In the genomic region with DNA sequence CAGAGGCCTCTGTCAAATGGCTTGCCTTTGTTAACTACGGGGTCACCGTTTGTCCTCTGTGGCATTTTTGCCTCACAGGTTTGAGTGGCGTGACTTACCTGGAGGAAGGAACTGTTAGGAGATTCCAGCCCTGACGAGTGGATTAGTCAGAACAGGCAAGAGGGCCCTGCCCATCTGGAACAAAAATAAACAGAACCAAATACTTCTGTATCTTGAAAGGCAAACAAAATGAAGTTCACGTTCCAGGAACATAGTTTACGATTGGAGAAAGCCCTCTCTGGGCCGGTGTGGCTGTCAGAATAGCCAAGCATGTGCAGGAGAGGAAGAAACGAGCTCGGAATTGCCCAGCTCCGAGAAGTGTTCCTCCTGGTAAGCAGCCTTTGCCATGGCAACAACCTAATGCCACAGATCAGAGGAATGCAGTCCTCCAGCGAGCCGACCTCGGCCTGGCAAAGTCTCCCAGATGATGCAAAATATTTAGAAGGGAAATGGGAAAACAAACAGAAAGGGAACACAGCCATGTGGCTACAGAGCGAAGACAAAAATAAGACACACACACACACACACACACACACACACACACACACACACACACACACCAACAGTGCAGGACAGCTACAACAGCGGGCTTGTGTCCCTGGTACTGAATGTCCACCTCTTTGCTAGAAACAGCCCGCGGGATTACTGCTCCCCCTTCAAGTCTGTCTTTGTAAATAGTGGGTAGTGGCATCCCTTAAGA, we compare ENCODE assay signal across 9 mouse cellular contexts.
A peak's percentile ranks its signal among the peaks of the same experiment; 100 is the strongest.
DNase-seq lines count a peak whose midpoint lies in the region; ATAC-seq lines count a peak whose summit lies in the region.
"Had no signal": no experiment of that assay in that cellular context is flagged by ENCODE, and none has a peak within 500 bp of the region (broad histone marks: within the 10 kb centered on the region; RNA-seq: fewer than 3 reads in every experiment).

No protein-coding gene starts in this region.

- H3K9me3 ChIP-seq in embryonic facial prominence, embryonic 11.5 days (replicated peaks; ENCODE audit: control insufficient read depth, low read length), result no peaks in the 10 kb centered on the region
- no peaks in the 10 kb centered on the region for H3K9me3 ChIP-seq in heart, embryonic 10.5 days
- no peaks in the 10 kb centered on the region for H3K9me3 ChIP-seq in limb, embryonic 15.5 days
- H3K9me3 ChIP-seq in neural tube, embryonic 11.5 days (ENCODE audit: control insufficient read depth, low read length), result no peaks in the 10 kb centered on the region
- H3K9me3 ChIP-seq: liver, embryonic 13.5 days had no signal

- H3K27me3 ChIP-seq in embryonic facial prominence, embryonic 11.5 days (ENCODE audit: control insufficient read depth, insufficient read depth, low read length), result no peaks in the 10 kb centered on the region
- H3K27me3 ChIP-seq in heart, embryonic 10.5 days (ENCODE audit: insufficient read depth, poor library complexity, severe bottlenecking), result no peaks in the 10 kb centered on the region
- no peaks in the 10 kb centered on the region for H3K27me3 ChIP-seq in limb, embryonic 15.5 days
- no peaks in the 10 kb centered on the region for H3K27me3 ChIP-seq in neural tube, embryonic 11.5 days (ENCODE audit: control insufficient read depth, insufficient read depth, low read length)
- H3K27me3 ChIP-seq: liver, embryonic 13.5 days had no signal

- H3K27ac ChIP-seq in embryonic facial prominence, embryonic 11.5 days (replicated peaks; ENCODE audit: low read depth, low read length), result no peak overlapping the region; the same call in 1 of the 2 replicates
- peak overlapping the region; percentile 59; the same call in 1 of the 2 replicates for H3K27ac ChIP-seq in heart, embryonic 10.5 days
- peak overlapping the region; percentile 88 for H3K27ac ChIP-seq in limb, embryonic 15.5 days
- H3K27ac ChIP-seq in neural tube, embryonic 11.5 days (ENCODE audit: low read depth, low read length), result peak overlapping the region; percentile 50; the same call in 1 of the 2 replicates
- H3K27ac ChIP-seq: liver, embryonic 13.5 days had no signal

- H3K9ac ChIP-seq in embryonic facial prominence, embryonic 11.5 days (replicated peaks; ENCODE audit: low read length), result no peak overlapping the region
- no peak overlapping the region for H3K9ac ChIP-seq in limb, embryonic 15.5 days
- no peak overlapping the region; the same call in 1 of the 2 replicates for H3K9ac ChIP-seq in neural tube, embryonic 11.5 days (ENCODE audit: low read length)
- H3K9ac ChIP-seq: liver, embryonic 13.5 days had no signal

- 16% methylated on average over 17 of the region's 17 CpGs for WGBS in embryonic facial prominence, embryonic 11.5 days
- WGBS in heart, embryonic 10.5 days, result 29% methylated on average over 16 of the region's 17 CpGs
- WGBS in limb, embryonic 15.5 days, result 22% methylated on average over 17 of the region's 17 CpGs
- WGBS in neural tube, embryonic 11.5 days, result 26% methylated on average over 17 of the region's 17 CpGs

- H3K4me2 ChIP-seq in embryonic facial prominence, embryonic 11.5 days (ENCODE audit: low read depth, low read length), result peak overlapping the region; percentile 16; the same call in 1 of the 2 replicates
- H3K4me2 ChIP-seq in limb, embryonic 15.5 days, result peak overlapping the region; percentile 17; the same call in 1 of the 2 replicates
- 0 out of 2 replicates have a peak overlapping the region, but pooled peaks have one; percentile 2 for H3K4me2 ChIP-seq in neural tube, embryonic 11.5 days (ENCODE audit: low read depth)
- H3K4me2 ChIP-seq: liver, embryonic 13.5 days had no signal

- peak; percentile 56 for ATAC-seq in embryonic facial prominence, embryonic 11.5 days (replicated peaks; ENCODE audit: insufficient number of reproducible peaks, low FRiP score, low TSS enrichment, low read depth)
- ATAC-seq in limb, embryonic 15.5 days (ENCODE audit: insufficient number of reproducible peaks, low FRiP score, low TSS enrichment, low read depth), result peak; percentile 20; the same call in 1 of the 2 replicates
- ATAC-seq in neural tube, embryonic 11.5 days (ENCODE audit: insufficient read depth, low FRiP score, low TSS enrichment), result peak; percentile 64

- H3K36me3 ChIP-seq in embryonic facial prominence, embryonic 11.5 days (replicated peaks; ENCODE audit: control insufficient read depth, insufficient read depth, low read depth, low read length), result no peaks in the 10 kb centered on the region
- H3K36me3 ChIP-seq in heart, embryonic 10.5 days, result no peaks in the 10 kb centered on the region
- no peaks in the 10 kb centered on the region for H3K36me3 ChIP-seq in limb, embryonic 15.5 days
- H3K36me3 ChIP-seq in neural tube, embryonic 11.5 days (ENCODE audit: control insufficient read depth, insufficient read depth, low read length), result no peaks in the 10 kb centered on the region
- H3K36me3 ChIP-seq: liver, embryonic 13.5 days had no signal

- peak; percentile 65 for DNase-seq in adrenal gland, adult 2 months
- peak; percentile 68 for DNase-seq in embryonic facial prominence, embryonic 11.5 days (ENCODE audit: low spot score)
- DNase-seq in heart, embryonic 10.5 days (ENCODE audit: low spot score), result peak; percentile 78
- peak; percentile 24 to 36 for DNase-seq in kidney, adult 8-10 months
- peak; percentile 65 for DNase-seq in neural tube, embryonic 11.5 days (ENCODE audit: low spot score)
- peak; percentile 33 for DNase-seq in yolk sac, embryonic 10.5 days (ENCODE audit: low spot score)
- no peak for DNase-seq in T-cell, adult 2 months (ENCODE audit: low spot score)
- DNase-seq: liver, embryonic 13.5 days had no signal

- H3K4me1 ChIP-seq in embryonic facial prominence, embryonic 11.5 days (ENCODE audit: control insufficient read depth, insufficient read depth, low read length), result no peaks in the 10 kb centered on the region
- peaks cover 22% of the 10 kb centered on the region for H3K4me1 ChIP-seq in heart, embryonic 10.5 days
- peaks cover 24% of the 10 kb centered on the region for H3K4me1 ChIP-seq in limb, embryonic 15.5 days
- H3K4me1 ChIP-seq in neural tube, embryonic 11.5 days (ENCODE audit: control insufficient read depth, insufficient read depth, low read length), result peaks cover 5% of the 10 kb centered on the region; the same call in 1 of the 2 replicates
- H3K4me1 ChIP-seq: liver, embryonic 13.5 days had no signal

- H3K4me3 ChIP-seq in embryonic facial prominence, embryonic 11.5 days (ENCODE audit: low read depth, low read length), result no peak overlapping the region
- no peak overlapping the region for H3K4me3 ChIP-seq in heart, embryonic 10.5 days
- no peak overlapping the region for H3K4me3 ChIP-seq in limb, embryonic 15.5 days
- no peak overlapping the region for H3K4me3 ChIP-seq in neural tube, embryonic 11.5 days (ENCODE audit: low read depth, low read length)
- H3K4me3 ChIP-seq: liver, embryonic 13.5 days had no signal
